Mouse (Mus musculus): ENCODE results near the gene Prrt4.

Gene Prrt4

DNA sequence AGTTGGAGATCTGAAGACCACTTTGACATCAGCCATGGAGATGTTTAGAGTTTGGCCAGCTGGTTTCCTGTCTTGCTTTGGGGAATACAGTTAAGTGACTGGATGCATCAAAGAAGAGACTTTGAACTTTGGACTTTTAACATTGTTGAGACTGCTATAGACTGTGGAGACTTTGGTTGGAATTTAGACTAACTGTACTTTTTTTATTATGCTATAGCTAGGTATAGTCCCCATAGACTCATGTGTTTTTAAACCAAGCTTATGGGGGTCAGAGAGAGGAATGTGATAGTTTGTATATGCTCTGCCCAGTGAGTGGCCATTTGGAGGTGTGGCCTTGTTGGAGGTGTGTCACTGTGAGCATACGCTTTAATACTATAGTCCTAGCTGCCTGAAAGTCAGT is 29.4 kb downstream of the Prrt4 start:
- no peak for DNase-seq (ENCODE audit: extremely low spot score, low spot score)

DNA sequence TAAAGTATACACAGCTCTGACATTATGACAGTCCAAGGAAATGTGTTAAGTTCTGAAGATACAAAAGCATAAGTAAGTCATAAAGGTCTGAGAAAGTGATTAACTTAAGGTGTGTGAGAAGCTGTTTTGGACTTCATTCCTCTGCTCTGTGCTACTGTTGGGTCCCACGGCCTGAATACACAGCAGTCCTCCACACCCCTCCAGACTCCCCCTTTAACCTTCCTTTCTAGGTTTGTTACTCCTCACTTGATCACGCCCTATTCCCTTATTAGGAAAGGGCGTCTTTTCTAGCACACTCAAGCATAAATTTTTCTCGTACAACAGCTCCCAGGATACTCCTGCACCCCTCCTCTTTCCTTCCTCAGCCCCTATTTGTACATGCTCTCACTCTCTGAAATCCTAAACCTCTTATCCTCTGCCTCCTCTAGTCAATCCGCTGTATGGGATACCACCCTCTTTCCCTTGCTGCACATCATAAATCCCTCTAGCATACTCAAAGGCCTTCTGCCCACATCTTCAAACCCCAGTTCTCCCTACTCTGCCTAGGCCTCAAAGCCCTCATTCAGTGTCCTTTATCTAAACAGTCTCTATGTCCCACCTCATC is 31.9 kb downstream of the Prrt4 start:
- no peak for DNase-seq (ENCODE audit: extremely low spot score, low spot score)

DNA sequence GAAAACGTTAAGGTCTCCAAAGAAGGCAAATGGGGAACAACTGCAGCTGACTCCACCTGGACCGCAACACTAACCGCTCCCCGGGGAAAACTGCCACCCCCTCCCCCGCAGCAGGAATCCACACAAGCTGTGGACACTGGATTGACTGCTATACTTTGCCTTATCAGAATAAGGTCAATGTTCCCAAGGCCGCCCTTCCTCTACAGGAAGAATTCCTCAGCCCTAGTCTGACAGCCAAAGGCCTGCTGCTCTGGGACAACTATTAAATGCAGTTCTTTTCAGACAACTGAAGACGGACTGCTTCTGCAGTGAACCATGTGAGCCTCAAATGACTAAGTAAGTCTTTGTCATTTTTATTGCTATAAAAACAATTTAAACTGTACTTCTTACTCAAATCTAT is 32.7 kb downstream of the Prrt4 start:
- DNase-seq (ENCODE audit: extremely low spot score, low spot score), result no peak

DNA sequence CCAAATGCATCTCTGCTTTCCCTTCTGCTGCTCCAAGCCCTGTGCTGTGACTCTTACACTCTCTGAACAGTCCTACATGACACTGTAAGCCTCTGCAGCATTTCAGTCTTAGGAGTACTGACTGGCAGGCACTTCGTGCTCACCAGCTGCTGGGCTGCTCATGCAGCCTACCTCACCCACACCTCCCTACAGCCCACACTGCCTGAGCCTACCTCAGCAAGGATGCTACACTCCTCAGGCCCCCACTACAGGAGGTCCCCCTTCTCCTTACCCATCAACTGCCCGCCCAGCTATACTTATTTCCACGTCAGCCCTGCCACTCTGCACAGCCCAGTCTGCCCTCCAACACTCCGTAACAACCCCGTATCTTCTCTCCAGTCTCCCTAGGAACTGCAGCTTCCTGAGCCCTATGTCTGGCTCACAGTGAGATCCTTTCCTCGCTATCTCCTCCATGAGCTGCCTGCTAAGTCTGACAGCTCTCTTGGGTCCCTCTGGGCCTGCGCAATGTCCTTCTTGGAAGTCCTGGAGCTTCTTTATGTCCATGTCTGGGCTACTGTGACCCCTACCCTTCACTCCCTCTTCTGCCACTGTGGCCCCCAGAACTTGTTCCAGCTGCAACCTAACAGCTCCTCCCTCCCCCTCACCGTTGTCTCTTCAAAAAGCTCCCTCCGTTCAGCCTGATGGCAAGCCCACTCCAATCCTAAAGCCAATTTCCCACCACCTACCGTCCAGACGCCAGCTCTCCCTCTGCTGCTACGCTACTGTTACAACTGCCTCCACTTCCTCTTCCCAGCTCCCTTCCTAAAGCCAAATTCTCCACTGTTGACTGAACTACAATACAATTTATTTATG is 33.7 kb downstream of the Prrt4 start:
- no peak for DNase-seq (ENCODE audit: extremely low spot score, low spot score)

DNA sequence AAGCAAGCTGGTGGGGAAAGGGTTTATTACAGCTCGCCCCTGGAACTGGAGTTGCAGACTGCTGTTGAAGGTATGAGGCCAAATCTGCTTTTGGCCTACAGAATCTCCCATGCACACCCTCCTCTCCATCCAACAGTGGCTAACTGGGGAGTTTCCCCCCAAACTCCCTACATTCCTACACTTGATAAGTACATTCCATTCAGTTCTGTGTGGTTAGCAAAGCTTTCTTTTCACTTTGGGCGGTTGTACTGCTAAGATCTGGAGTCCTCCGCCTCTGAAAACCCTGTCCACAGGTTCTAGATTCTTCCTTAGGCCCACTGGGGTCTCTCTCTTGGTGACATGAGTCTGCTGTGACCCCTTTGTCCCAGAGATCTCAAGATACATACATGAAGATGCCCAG is 34.4 kb downstream of the Prrt4 start:
- DNase-seq (ENCODE audit: extremely low spot score, low spot score), result no peak

DNA sequence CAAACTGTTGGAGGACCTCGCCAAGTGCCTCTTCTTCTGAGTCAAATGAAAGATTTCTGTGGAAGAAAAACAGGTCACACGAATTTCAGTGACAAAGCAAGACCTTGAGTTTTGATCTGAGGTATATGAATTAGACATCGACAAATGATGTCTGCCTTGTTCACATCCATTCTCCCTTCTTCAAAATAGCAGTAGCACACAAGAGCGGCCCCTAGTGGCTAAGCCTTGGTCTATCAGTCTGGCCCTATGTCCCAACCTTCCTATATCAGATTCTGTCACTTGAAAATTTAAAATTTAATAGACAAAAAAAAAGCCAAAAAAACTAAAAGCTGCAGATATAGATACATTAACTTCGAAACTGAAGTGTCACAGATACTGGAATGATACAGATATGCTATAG is 35.8 kb downstream of the Prrt4 start:
- DNase-seq (ENCODE audit: extremely low spot score, low spot score), result peak; percentile 54

DNA sequence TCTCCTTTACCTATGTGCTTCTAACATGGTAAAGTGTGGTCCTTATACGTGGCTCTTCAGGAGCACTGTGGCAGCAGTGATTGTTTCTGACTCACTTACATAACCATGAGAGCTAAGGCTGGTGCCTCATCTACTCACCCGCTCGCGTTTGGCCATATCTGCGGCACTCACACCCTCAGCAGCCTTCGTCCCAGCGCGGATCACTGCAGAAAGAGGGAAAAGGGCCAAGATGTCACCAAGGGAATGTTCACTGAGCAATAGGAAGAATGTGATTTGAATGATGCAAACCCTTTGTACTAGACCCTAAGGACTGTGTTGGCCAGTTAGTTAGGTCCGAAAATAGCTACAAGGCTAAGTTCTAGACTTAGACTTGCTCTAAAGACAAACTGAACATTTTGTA is 41.9 kb downstream of the Prrt4 start:
- no peak for DNase-seq (ENCODE audit: extremely low spot score, low spot score)

DNA sequence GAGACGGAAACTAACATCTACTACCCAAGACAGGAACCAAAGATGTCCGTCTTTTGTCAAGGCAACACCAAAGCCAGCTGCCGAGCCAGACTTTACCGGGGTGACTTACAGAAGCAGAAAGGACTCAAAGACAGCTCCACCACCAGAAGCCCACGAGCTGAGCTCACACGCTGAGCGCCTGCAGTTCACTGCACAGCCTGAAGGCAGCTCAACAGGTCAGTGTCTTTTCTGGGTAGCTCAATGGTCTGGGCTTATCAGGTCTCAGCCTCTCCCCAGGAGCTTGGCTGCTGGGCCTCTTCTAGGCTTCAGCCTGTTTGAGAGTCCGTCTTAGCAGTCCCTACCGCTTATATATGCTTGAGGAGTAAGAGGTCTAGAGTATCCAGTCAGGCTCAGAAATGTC is 46.3 kb downstream of the Prrt4 start:
- DNase-seq (ENCODE audit: extremely low spot score, low spot score), result no peak

DNA sequence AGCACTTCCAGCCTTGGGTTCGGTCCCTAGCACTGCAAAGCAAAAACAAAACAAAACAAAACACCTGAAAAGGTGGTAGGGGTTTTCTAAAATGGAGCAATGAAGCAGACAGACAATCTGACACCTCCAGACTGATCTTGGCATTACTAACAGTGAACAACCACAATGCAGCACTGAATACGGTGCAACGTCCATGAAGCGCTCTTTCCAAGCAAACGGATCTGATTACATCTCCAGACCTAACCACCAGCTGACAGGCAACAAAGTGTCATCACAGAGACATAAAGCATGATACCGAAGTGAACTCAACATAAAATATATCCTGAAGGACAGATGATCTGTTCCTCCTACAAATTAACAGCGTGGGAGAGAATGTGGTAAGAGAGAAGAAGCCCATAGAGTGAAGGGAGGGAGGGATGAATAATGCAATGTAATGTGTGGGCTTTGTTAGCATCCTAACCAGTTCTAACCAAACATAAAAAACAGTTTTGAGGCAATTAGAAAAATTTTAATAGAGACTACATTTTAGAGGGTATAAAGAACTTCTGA is 52.4 kb downstream of the Prrt4 start:
- no peak for DNase-seq (ENCODE audit: extremely low spot score, low spot score)

DNA sequence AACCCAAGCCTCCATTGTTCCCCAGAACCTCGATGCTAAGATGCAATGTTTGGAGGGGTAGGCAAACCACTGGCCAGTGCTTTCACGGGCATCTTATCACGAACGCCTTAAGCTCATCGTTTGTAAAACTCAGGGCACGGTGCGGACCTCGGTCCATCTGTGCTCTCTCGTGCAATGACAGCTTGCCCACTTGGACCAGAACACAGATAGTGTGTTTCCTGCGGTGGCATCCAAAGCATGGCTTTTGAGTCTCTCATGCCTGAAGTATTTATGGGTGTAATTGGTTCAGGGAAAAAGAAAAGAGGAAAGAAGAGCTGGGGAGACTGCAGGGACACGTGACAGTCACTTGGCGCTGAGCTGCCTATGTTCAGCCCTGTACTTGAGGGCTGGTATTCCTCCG is 59.4 kb downstream of the Prrt4 start:
- DNase-seq (ENCODE audit: extremely low spot score, low spot score), result no peak

All from neural tube, embryonic 10.5 days (tissue).